8 mouse cellular contexts compared by ENCODE assay signal in the genomic region with DNA sequence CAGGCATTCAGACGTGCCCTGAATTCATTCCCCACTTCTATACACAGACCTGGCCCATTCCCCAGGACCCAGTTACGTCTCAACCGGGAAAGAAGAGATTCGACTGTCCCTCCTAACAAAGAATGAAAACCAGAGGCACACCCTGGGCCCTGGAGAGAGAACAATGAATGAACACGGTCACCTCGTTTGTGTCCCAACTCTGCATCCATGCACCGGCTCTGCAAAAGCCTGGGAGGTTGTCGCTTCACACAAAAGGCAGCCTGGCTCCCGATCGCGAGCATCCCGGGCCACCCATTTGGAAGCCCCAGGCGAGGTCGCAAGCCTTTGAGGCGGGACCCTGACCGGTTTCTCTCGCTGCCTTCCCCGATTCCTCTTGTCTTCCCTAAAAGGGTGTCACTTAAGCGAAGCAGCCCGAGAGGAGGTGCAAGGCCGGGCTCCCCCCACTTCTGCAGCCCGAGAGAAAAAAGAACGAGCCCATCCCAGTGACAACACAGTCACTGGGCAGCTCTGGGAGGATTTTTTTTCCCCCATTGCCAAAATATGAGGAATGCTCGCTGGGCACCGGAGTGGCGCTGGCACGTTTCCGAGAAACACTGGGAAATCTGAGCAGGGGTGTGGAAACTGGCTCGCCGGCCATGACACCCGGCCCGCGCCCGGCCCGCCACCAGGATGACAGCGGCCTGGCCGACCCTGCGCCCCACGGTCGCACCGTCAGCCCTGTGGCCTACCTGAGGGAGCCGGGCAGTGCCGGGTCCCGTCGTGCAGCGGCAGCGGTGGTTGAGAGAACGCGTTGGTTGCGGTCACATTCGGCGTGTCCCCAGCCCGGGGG. TPM values are rescaled to one million over a fixed set of nuclear protein-coding genes. Genes with fewer than 3 reads are reported as not detected.
DNase-seq lines count a peak whose midpoint lies in the region; ATAC-seq lines count a peak whose summit lies in the region.

No protein-coding gene starts in this region.

- H3K4me3 ChIP-seq in erythroblast, embryonic 14.5 days (replicated peaks) = peak overlapping the region; percentile 90
- H3K4me3 ChIP-seq in heart, embryonic 12.5 days = peak overlapping the region; percentile 83
- H3K4me3 ChIP-seq in kidney, embryonic 15.5 days (replicated peaks) = peak overlapping the region; percentile 66
- peak overlapping the region; percentile 75 for H3K4me3 ChIP-seq in liver, embryonic 11.5 days (ENCODE audit: low read depth, low read length)
- peak overlapping the region; percentile 71 for H3K4me3 ChIP-seq in stomach, embryonic 15.5 days (replicated peaks)

- peak; percentile 54 for DNase-seq in CD4-positive helper T cell, adult 2 months (ENCODE audit: low read depth, low spot score)
- peak; percentile 73 for DNase-seq in brain, adult 2 months (ENCODE audit: low read depth, low spot score)
- DNase-seq in liver, embryonic 11.5 days (ENCODE audit: low spot score) = peak; percentile 69

- H3K9me3 ChIP-seq in erythroblast, embryonic 14.5 days (ENCODE audit: control insufficient read depth, low read length) = no peaks in the 10 kb centered on the region
- H3K9me3 ChIP-seq in heart, embryonic 12.5 days (replicated peaks) = no peaks in the 10 kb centered on the region
- H3K9me3 ChIP-seq in kidney, embryonic 15.5 days (replicated peaks) = no peaks in the 10 kb centered on the region
- no peaks in the 10 kb centered on the region for H3K9me3 ChIP-seq in liver, embryonic 11.5 days (ENCODE audit: control insufficient read depth, low read length)
- no peaks in the 10 kb centered on the region for H3K9me3 ChIP-seq in stomach, embryonic 15.5 days

- peak; percentile 61 for ATAC-seq in heart, embryonic 12.5 days (ENCODE audit: insufficient number of reproducible peaks, low FRiP score)
- peak; percentile 57 for ATAC-seq in kidney, embryonic 15.5 days (replicated peaks; ENCODE audit: low FRiP score)
- ATAC-seq in liver, embryonic 11.5 days (replicated peaks; ENCODE audit: low FRiP score) = peak; percentile 49
- ATAC-seq in monocyte, adult 5-6 weeks (replicated peaks; ENCODE audit: insufficient number of reproducible peaks, low FRiP score, low TSS enrichment, poor library complexity, severe bottlenecking) = peak; percentile 28
- ATAC-seq in stomach, embryonic 15.5 days (ENCODE audit: insufficient read depth, low FRiP score, low read depth) = peak; percentile 24

- H3K27ac ChIP-seq in heart, embryonic 12.5 days (ENCODE audit: poor library complexity, severe bottlenecking) = peak overlapping the region; percentile 97
- H3K27ac ChIP-seq in kidney, embryonic 15.5 days = peak overlapping the region; percentile 97
- H3K27ac ChIP-seq in liver, embryonic 11.5 days (ENCODE audit: low read depth, low read length) = peak overlapping the region; percentile 97
- peak overlapping the region; percentile 96 for H3K27ac ChIP-seq in stomach, embryonic 15.5 days

- peaks cover 55% of the 10 kb centered on the region for H3K4me1 ChIP-seq in erythroblast, embryonic 14.5 days (ENCODE audit: control insufficient read depth)
- H3K4me1 ChIP-seq in heart, embryonic 12.5 days (replicated peaks) = peaks cover 24% of the 10 kb centered on the region
- H3K4me1 ChIP-seq in kidney, embryonic 15.5 days = peaks cover 17% of the 10 kb centered on the region
- H3K4me1 ChIP-seq in liver, embryonic 11.5 days (replicated peaks; ENCODE audit: control insufficient read depth, insufficient read depth, low read length) = peaks cover 24% of the 10 kb centered on the region
- H3K4me1 ChIP-seq in stomach, embryonic 15.5 days = peaks cover 10% of the 10 kb centered on the region

- H3K9ac ChIP-seq in heart, embryonic 12.5 days = peak overlapping the region; percentile 98
- H3K9ac ChIP-seq in kidney, embryonic 15.5 days = peak overlapping the region; percentile 91
- peak overlapping the region; percentile 94 for H3K9ac ChIP-seq in liver, embryonic 11.5 days (ENCODE audit: low read depth, low read length)
- peak overlapping the region; percentile 92 for H3K9ac ChIP-seq in stomach, embryonic 15.5 days

- H3K27me3 ChIP-seq in erythroblast, embryonic 14.5 days (ENCODE audit: control insufficient read depth) = no peaks in the 10 kb centered on the region
- no peaks in the 10 kb centered on the region for H3K27me3 ChIP-seq in heart, embryonic 12.5 days (replicated peaks)
- H3K27me3 ChIP-seq in kidney, embryonic 15.5 days = no peaks in the 10 kb centered on the region
- no peaks in the 10 kb centered on the region for H3K27me3 ChIP-seq in liver, embryonic 11.5 days (replicated peaks; ENCODE audit: control insufficient read depth, insufficient read depth, low read length)
- no peaks in the 10 kb centered on the region for H3K27me3 ChIP-seq in stomach, embryonic 15.5 days (replicated peaks)

- H3K4me2 ChIP-seq in heart, embryonic 12.5 days = peak overlapping the region; percentile 81
- peak overlapping the region; percentile 80 for H3K4me2 ChIP-seq in kidney, embryonic 15.5 days
- peak overlapping the region; percentile 90 for H3K4me2 ChIP-seq in liver, embryonic 11.5 days
- H3K4me2 ChIP-seq in stomach, embryonic 15.5 days = peak overlapping the region; percentile 76

- under 1% methylated on average over 53 of the region's 53 CpGs for WGBS in heart, embryonic 12.5 days
- under 1% methylated on average over 53 of the region's 53 CpGs for WGBS in kidney, embryonic 15.5 days
- under 1% methylated on average over 53 of the region's 53 CpGs for WGBS in liver, embryonic 11.5 days
- under 1% methylated on average over 53 of the region's 53 CpGs for WGBS in stomach, embryonic 15.5 days

- H3K36me3 ChIP-seq in erythroblast, embryonic 14.5 days (ENCODE audit: control insufficient read depth) = peaks cover 3% of the 10 kb centered on the region
- H3K36me3 ChIP-seq in heart, embryonic 12.5 days = no peaks in the 10 kb centered on the region
- 0 out of 2 replicates have a peak, but pooled peaks cover 2% of the 10 kb centered on the region for H3K36me3 ChIP-seq in kidney, embryonic 15.5 days
- no peaks in the 10 kb centered on the region for H3K36me3 ChIP-seq in liver, embryonic 11.5 days (ENCODE audit: control insufficient read depth, insufficient read depth, low read length)
- H3K36me3 ChIP-seq in stomach, embryonic 15.5 days = no peaks in the 10 kb centered on the region

RNA-seq across cellular contexts. Expression of gene Raf1, which starts 0.7 kb away (rescaled TPM):
- 1.6 and 2.6 TPM in 2 replicates for polyA plus RNA-seq in erythroblast, embryonic 14.5 days (2012)
- 109 TPM in 2 replicates for polyA plus RNA-seq in heart, embryonic 12.5 days (2016; fragmentation: Nextera tagmentation; extraction: Ambion mirVana)
- polyA plus RNA-seq in kidney, embryonic 15.5 days (2015; fragmentation: Nextera tagmentation; extraction: Ambion mirVana) = 87.0 and 94.9 TPM in 2 replicates
- 70.1 and 70.7 TPM in 2 replicates for polyA plus RNA-seq in liver, embryonic 11.5 days (2014; fragmentation: Nextera tagmentation; extraction: Ambion mirVana)
- 180 to 216 TPM (median 195 TPM) in 3 replicates for total RNA-seq in monocyte, adult 5-6 weeks (2017)
- polyA plus RNA-seq in stomach, embryonic 15.5 days (2015; fragmentation: Nextera tagmentation; extraction: Ambion mirVana) = 85.6 and 88.2 TPM in 2 replicates

Comparison
In these comparisons a context has a peak if more than half of its experiments do, and no peak if none do; other contexts are left out.
1. Peak in every context shown above with its lines: DNase-seq, ATAC-seq, H3K4me3 ChIP-seq and H3K27ac ChIP-seq.
2. RNA of gene Raf1, which starts 0.7 kb away (polyA plus RNA-seq): 109 TPM in heart, embryonic 12.5 days, 87.0 to 94.9 TPM in kidney, embryonic 15.5 days, 85.6 to 88.2 TPM in stomach, embryonic 15.5 days and 70.1 to 70.7 TPM in liver, embryonic 11.5 days; 1.6 to 2.6 TPM in erythroblast, embryonic 14.5 days; every median in the first group is over 10 times any median in the second.